Mouse (Mus musculus): ENCODE data around the gene Bco1. TPM values are rescaled to one million over a fixed set of nuclear protein-coding genes. Genes with fewer than 3 reads are reported as not detected.

Gene Bco1
- polyA plus RNA-seq, 2 experiments: 0.25 to 0.48 TPM

DNA sequence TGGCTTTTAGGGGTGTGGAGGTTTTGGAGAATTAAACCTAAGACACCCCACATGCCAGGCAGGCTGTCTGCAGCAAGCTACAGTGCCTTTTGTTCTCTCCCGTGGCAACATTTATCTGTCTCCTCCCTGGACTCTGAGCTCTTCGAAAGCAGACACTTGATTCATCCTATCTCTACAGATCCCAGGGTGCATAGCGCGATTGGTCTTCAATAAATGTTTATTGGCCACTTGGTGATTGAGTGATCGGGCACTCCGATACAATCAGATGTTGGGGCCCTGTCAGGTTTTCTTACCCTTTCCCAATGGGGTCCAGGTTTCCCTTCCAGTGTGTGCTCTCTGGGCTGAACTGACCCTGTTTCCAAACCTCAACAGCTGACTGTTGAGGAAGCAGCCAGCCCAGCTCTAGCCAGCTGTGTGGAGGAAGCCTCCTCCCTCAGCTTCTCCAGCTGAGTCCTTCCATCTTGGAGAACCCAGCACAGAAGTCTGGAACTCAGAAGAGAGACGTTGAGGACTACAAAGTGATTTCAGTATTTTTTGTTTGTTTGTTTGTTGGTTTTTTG is 17.2 kb upstream of the Bco1 start:
- Histone ChIP-seq H3K4me3 (replicated peaks; ENCODE audit: low read length) (no peak overlapping the region), H3K9me3 (ENCODE audit: control insufficient read depth, low read length) (no peaks in the 10 kb centered on the region), H3K9ac (ENCODE audit: low read depth, low read length, severe bottlenecking) (no peak overlapping the region), H3K27ac (replicated peaks; ENCODE audit: low read depth, low read length) (no peak overlapping the region), H3K4me2 (replicated peaks; ENCODE audit: low read depth, low read length, severe bottlenecking) (no peak overlapping the region), H3K27me3 (ENCODE audit: control insufficient read depth, insufficient read depth, low read length) (no peaks in the 10 kb centered on the region), H3K36me3 (ENCODE audit: control insufficient read depth, insufficient read depth, low read length) (no peaks in the 10 kb centered on the region), H3K4me1 (ENCODE audit: control insufficient read depth, insufficient read depth, low read length) (no peaks in the 10 kb centered on the region)
- ATAC-seq (ENCODE audit: low FRiP score, low read depth): no peak
- TF ChIP-seq POLR2A (IDR thresholded peaks at IDR 0.05; ENCODE audit: borderline replicate concordance, extremely low read depth, insufficient read depth, insufficient read length): no peak
- WGBS: 78% methylated on average over 7 of the region's 7 CpGs
- DNase-seq (ENCODE audit: low spot score): no peak

DNA sequence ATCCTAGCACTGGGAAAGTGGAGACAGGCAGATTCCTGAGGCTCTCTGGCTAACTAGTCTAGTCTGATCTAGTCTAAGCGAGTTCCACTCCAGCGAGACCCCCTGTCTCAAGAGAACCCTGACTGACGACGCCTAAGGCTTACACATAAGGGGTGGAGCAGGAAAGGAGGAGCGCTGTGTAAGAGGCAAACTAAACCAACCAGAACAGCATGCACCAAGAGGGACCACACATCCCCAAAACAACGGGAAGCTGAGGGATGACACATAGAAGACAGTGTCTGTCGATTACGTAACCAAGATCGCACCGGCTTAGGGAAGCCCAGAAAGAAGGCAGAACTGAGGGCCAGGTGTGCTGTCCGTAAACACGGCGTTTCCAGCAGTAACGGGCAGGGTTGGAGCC is 16.0 kb upstream of the Bco1 start:
- Histone ChIP-seq H3K27ac (replicated peaks; ENCODE audit: low read depth, low read length) (no peak overlapping the region), H3K4me1 (ENCODE audit: control insufficient read depth, insufficient read depth, low read length) (no peaks in the 10 kb centered on the region), H3K4me3 (replicated peaks; ENCODE audit: low read length) (no peak overlapping the region), H3K4me2 (replicated peaks; ENCODE audit: low read depth, low read length, severe bottlenecking) (no peak overlapping the region), H3K9ac (ENCODE audit: low read depth, low read length, severe bottlenecking) (no peak overlapping the region), H3K36me3 (ENCODE audit: control insufficient read depth, insufficient read depth, low read length) (no peaks in the 10 kb centered on the region), H3K27me3 (ENCODE audit: control insufficient read depth, insufficient read depth, low read length) (no peaks in the 10 kb centered on the region), H3K9me3 (ENCODE audit: control insufficient read depth, low read length) (no peaks in the 10 kb centered on the region)
- WGBS: 83% methylated on average over 14 of the region's 14 CpGs
- TF ChIP-seq POLR2A (IDR thresholded peaks at IDR 0.05; ENCODE audit: borderline replicate concordance, extremely low read depth, insufficient read depth, insufficient read length): no peak
- DNase-seq (ENCODE audit: low spot score): no peak
- no peak for ATAC-seq (ENCODE audit: low FRiP score, low read depth)

DNA sequence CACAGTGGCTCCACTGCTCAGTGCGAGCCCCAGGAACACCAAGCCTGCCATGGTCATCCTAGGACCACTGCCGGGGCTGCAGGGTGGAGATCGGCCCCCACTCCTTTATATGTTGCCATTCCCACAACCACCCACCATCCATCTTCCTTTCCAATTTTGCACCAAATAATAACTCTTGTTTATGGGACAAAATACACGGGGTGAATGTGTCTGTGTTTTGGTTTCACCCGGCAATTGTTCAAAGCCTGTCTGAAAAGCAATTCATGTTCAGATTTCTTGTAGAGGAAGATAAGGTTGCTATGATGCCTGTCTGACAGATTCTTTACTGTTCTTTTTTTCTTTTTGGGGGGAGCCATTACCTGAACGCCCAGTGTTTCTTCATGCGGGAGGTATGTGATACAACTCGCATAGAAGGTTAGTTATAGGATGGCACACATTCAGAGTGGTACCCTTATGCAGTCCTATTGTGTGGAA is 13.2 kb upstream of the Bco1 start, which contains the start of gene Pkd1l2:
Gene Pkd1l2 (minus strand): TSS at position 51 of the 474 bp plus-strand sequence.
- H3K4me1 ChIP-seq (ENCODE audit: control insufficient read depth, insufficient read depth, low read length): no peaks in the 10 kb centered on the region
- H3K9ac ChIP-seq (ENCODE audit: low read depth, low read length, severe bottlenecking): no peak within 1 kb of the TSS
- H3K4me2 ChIP-seq (replicated peaks; ENCODE audit: low read depth, low read length, severe bottlenecking): no peak within 1 kb of the TSS
- 75% methylated on average over 8 of the region's 8 CpGs for WGBS
- no peak within 1 kb of the TSS for H3K4me3 ChIP-seq (replicated peaks; ENCODE audit: low read length)
- H3K27ac ChIP-seq (replicated peaks; ENCODE audit: low read depth, low read length): no peak within 1 kb of the TSS
- no peak for TF ChIP-seq POLR2A (IDR thresholded peaks at IDR 0.05; ENCODE audit: borderline replicate concordance, extremely low read depth, insufficient read depth, insufficient read length)
- H3K36me3 ChIP-seq (ENCODE audit: control insufficient read depth, insufficient read depth, low read length): no peaks in the 10 kb centered on the region
- no peaks in the 10 kb centered on the region for H3K9me3 ChIP-seq (ENCODE audit: control insufficient read depth, low read length)
- DNase-seq (ENCODE audit: low spot score): no peak
- no peaks in the 10 kb centered on the region for H3K27me3 ChIP-seq (ENCODE audit: control insufficient read depth, insufficient read depth, low read length)
- ATAC-seq (ENCODE audit: low FRiP score, low read depth): no peak

DNA sequence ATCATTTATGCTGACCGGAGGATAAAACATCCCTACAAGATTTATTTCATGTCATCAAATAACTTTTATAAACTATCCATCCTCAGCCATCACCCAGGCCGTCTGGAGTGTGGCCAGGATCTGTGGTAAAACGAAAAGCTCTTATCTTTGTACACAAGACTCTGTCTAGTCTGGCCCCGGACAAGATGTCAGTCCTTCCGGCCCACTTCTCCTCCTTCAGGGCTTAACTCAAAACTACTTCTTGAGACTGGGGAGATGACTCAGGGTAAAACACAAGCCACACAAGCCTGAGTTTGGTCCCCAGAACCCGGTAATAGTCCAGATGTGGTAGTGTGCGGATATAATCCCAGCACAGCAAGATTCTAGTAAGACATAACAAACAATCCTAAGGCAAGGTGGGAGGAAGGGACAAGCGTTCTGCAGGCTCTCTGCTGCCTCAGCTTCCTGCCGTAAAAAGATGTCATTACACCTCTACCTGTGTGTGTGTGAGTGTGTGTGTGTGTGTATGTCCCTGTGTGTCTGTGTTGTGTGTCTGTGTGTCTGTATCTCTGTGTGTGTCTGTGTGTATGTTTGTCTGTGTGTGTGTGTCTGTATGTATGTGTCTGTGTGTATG is 12.6 kb upstream of the Bco1 start:
- Histone ChIP-seq H3K36me3 (ENCODE audit: control insufficient read depth, insufficient read depth, low read length) (no peaks in the 10 kb centered on the region), H3K9me3 (ENCODE audit: control insufficient read depth, low read length) (no peaks in the 10 kb centered on the region), H3K4me1 (ENCODE audit: control insufficient read depth, insufficient read depth, low read length) (no peaks in the 10 kb centered on the region), H3K27ac (replicated peaks; ENCODE audit: low read depth, low read length) (no peak overlapping the region), H3K27me3 (ENCODE audit: control insufficient read depth, insufficient read depth, low read length) (no peaks in the 10 kb centered on the region), H3K4me3 (replicated peaks; ENCODE audit: low read length) (no peak overlapping the region), H3K9ac (ENCODE audit: low read depth, low read length, severe bottlenecking) (no peak overlapping the region), H3K4me2 (replicated peaks; ENCODE audit: low read depth, low read length, severe bottlenecking) (no peak overlapping the region)
- ATAC-seq (ENCODE audit: low FRiP score, low read depth): no peak
- WGBS: 68% methylated on average over 9 of the region's 9 CpGs
- no peak for TF ChIP-seq POLR2A (IDR thresholded peaks at IDR 0.05; ENCODE audit: borderline replicate concordance, extremely low read depth, insufficient read depth, insufficient read length)
- DNase-seq (ENCODE audit: low spot score): no peak

DNA sequence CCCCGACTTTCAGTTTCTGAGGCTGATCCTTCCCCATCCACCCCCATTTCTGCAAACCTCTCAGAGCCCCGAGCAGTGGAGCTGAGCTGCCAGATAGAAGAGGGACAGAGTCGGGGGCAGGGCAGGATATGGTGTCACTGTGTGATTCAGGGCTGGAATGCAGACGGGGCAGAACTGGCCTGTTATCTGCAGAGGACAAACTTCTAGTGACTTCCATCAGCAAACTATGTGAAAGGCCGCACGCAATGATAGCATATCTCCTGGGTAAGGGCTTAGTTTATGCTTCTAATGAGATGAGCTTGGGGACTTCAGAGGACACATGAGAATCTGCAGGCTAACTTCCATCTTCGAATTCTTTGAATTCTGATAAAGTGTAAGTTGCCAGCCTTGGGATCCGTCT is 10.1 kb upstream of the Bco1 start:
- WGBS: 57% methylated on average over 8 of the region's 8 CpGs
- no peak overlapping the region for H3K9ac ChIP-seq (ENCODE audit: low read depth, low read length, severe bottlenecking)
- no peaks in the 10 kb centered on the region for H3K27me3 ChIP-seq (ENCODE audit: control insufficient read depth, insufficient read depth, low read length)
- no peaks in the 10 kb centered on the region for H3K9me3 ChIP-seq (ENCODE audit: control insufficient read depth, low read length)
- no peak overlapping the region for H3K27ac ChIP-seq (replicated peaks; ENCODE audit: low read depth, low read length)
- H3K36me3 ChIP-seq (ENCODE audit: control insufficient read depth, insufficient read depth, low read length): no peaks in the 10 kb centered on the region
- no peak for DNase-seq (ENCODE audit: low spot score)
- TF ChIP-seq POLR2A (IDR thresholded peaks at IDR 0.05; ENCODE audit: borderline replicate concordance, extremely low read depth, insufficient read depth, insufficient read length): no peak
- no peak overlapping the region for H3K4me2 ChIP-seq (replicated peaks; ENCODE audit: low read depth, low read length, severe bottlenecking)
- no peaks in the 10 kb centered on the region for H3K4me1 ChIP-seq (ENCODE audit: control insufficient read depth, insufficient read depth, low read length)
- H3K4me3 ChIP-seq (replicated peaks; ENCODE audit: low read length): no peak overlapping the region
- ATAC-seq (ENCODE audit: low FRiP score, low read depth): no peak

Measured in limb, embryonic 14.5 days (tissue).